Mouse (Mus musculus) spleen, postnatal 4 days (tissue): ENCODE data around the gene Wnt11.

Experiments used
- DNase-seq, 2 experiments: peaks; one replicate each; pipeline ENCODE4 v3.0.0; 2022; ENCODE audit warnings: low spot score in 2 of 2

The Wnt11 gene

DNA sequence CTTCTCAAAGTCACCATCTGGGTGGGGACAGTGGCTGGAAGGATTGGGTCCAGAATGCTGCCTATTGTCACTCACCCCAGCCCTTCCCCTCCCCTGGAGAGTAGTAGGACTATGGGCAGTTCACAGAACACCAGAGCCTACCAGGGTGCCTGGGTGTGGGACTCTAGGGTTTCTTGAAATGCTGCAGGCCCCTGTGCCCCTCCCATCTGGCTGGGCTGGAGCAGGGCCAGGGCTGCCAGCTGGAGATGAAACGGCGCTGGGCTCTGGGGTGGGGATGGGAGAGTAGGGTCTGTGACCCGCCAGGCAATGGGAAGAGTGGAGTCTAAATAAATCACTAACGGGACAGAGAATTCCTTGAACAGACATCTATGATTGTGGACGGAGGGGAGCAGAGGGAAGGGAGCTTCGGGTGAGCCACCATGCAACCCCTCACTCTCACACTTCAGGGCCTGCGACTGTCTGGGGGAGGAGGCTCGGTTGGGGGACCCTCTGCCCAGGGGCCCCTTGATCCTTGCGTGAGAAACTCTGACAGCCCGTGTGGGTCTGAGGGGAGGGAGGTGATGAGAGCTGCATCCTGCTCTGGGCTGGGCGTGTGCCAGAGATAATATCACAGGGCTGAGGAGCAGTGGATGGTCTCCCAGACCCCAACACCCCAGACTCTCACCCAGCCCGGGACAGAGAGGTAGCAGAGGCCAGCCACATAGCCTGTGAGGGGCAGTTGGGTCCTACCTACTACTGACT is 32.3 kb downstream of the Wnt11 start:
- no peak for DNase-seq

DNA sequence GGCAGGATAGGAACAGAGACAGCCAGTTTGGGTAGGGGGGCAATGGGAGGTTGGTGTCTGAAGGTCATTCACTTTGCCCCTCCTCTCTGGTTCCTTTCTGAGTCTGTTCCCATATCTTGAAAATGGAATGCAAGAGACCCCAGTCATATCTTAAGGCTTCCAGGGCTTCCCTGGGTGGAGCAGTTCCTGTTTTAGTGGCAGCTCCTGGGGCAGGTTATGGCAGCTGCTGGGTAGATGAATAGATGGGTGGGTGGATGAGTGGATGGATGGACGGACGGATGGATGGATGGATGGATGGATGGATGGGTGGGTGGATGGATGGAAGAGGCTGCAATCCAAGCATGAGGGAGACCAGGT is 32.9 kb downstream of the Wnt11 start:
- DNase-seq: no peak

DNA sequence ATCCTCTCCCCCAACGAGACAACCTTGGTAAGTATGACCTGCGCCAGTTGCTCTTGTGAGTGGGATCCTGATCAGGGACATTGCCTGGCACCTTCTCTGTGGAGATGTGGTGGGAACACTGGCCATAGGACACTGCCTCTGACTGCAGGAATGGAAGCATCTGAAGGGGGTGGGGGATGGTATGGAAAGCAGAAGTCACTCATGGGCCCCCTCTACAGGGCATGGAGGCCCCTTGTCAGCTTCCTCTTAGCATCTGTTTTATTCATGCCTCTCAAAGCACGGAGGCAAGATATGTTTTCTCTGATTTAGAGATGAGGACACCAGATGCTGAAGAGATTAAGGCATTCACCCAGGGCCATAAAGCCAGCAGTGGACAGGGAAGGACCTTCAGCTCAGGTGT is 34.2 kb downstream of the Wnt11 start:
- no peak for DNase-seq

DNA sequence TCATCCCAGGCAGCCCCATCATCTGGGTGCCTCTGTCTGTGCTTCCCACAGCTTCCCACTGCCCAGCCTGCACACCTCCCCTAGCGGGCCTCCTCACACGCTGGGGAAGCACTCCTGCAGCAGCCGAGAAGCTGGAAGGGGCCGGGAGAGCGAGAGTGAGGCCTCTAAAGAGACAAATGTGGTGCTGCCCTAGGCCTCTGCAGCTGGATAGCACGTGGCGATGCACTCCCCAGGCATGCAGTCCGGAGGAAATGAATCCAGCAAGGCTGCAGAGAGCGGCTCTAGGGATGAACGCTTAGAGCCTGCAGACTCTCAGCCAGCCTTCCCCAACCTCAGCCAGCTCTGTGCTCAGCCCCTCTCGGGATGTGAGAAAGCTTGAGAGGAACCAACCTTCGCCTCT is 35.9 kb downstream of the Wnt11 start:
- no peak for DNase-seq

DNA sequence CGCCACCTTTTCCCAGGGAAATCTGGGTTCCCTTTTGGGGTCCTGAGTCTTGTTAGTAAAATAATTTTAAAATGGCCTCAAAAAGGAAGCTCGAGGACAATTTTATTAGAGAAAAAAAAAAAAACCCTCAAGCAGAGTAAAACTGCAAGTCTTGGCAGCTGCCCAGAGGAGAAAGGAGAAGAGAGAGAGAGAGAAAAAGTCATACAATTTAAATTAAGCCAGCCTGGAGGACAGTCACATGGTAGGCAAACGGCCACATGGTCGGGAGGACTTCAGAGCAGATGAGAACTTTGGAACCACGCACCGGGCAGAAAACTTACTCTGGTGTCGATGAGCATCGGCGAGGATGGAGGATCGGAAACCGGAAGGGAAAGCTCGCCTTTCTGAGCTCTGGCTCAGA is 37.0 kb downstream of the Wnt11 start:
- no peak for DNase-seq

DNA sequence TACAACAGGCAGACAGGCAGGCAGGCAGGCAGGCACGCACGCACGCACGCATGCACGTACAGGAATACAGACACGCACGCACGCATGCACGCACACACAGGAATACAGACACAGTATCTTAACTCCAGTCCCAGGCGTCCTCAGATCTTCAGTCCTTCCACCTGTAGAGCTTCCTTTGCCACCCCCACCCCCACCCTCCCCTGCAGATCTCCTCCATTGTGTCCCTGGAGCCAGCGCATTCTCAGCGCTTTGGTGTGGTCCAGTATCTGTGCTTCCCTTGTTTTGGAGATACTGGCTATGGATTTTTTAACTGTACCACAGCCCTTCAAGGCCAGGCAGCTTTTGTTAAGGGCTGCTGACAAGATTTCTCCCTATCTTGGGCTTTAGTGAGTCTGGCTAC is 38.4 kb downstream of the Wnt11 start:
- DNase-seq: no peak

DNA sequence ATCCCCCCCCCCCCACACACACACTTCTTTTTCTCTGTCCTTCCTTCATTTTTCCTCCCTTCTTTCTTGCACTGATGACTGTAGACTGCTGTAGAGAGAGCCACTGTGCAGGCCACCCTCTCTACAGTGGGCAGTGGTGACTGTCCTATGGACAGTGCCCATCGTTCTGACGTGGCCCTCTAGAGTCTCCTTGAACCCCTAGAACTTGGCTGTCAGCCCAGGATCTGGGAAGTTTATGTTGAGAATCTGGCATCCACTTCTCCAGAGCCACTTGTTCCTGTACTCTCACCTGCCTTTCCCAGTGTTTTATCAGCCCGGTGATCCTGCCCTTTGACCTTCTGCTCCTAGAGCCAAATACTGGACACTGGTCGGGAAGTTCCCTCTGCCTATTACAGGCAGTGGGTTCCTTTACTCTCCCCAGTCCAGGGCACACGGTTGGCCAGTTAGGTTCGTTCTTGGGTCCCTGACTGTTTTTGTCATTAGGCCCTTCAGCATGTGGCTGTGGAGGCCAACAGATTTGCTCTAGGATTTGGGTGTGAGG is 39.6 kb downstream of the Wnt11 start:
- DNase-seq: no peak

DNA sequence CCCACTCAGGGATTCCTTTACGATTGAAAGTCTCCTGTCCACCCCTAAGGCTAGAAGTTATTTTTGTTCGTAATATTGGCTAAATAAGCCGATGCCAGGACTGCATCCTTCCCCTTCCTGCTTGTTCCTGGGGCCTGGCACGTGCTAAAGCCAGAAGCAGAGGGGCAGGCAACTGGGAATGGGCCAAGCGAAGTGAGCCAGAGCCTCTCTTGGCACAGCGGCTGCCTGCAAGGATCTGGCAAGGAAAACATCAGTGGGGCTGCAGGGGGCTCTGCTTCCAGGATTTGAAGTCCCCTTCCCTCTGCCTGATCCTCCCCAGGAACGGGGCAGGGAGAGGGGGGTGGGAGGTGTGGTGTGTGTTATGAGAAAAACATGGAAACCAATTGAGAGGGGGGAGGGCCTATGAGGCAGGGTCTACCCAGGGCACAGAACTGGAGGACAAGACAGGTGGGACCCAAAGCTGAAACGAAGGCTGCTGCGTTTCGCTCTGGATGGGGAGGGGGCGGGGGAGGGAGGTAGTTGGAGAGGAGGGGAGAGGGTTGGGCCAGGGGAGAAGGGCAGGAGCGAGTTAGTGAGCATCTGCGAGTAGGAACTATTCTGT is 40.6 kb downstream of the Wnt11 start:
- no peak for DNase-seq

DNA sequence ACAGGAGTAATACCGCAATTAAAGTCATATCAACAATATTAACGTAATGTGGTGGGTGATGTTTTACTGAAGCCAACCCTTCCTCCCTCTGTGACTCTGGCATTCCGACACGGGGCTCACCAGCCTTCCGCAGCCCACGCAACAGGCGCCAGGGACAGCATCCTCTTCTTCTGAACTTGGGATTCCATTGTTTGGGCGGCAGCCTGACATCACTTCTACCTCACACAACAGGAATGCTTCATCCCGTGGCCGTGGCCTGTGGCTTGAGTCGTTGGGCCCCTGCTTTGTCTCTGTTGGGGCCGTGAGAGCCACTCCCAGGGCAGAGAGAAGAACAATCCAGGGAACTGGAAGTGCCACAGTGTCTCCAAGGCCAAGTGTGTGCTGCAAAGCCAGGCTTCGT is 41.2 kb downstream of the Wnt11 start:
- DNase-seq: no peak

DNA sequence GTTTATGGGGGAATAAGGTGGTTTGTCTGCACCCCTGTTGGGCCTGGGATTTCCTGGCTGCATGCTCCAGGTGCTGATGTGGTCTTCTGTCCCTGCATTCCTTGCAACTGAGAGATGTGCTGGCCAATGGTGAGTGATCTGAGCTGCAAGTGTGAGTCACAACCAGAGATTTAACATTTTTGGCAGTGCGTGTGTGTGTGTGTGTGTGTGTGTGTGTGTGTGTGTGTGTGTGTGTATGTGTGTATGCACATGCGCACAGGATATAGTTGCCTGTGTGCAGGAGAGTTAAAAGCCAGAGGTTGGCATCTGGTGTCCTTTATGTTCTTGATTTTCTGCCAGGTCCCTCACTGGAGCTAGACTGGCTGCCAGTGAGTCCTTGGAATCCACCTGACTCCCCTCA is 44.3 kb downstream of the Wnt11 start:
- no peak for DNase-seq

DNA sequence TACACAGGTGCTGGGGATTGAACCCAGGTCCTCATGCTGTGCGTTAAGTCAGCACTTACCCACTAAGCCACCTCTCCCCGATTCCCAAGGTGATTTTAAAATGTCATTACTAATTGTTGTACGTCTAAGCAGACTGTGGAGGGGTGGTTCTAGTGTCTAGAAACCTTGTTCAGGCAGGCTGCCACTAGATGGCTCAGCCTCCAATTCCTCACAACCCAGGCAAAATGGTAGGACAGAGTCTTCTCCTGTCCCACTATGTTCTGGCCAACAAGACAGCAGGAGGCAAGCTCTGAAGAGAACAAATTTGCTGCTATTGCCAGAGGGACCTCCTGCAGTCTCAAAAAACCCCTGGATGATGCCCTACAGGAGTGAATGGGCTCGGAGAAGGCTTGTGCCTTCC is 47.0 kb downstream of the Wnt11 start:
- DNase-seq: no peak

DNA sequence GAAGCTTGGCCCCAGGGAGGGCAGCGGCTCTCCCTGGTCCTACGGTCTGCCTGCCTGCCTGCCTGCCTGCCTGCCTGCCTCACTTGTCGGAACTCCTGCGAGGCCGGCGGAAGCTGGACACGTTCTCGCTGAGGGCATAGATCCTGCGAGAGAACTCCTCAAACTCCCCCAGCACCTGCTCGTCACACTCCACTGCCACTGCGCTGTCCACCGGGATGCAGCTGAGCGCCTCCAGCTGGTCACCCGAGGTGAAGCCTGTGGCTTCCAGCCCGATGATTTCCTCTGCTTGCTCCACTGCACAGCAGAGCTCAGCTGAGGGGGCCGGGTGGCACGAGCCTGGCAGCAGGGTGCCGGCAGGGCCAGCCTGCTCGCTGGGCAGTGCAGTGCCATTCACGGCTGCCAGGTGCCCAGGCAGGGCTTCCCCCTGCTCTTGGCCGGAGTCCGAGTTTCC is 52.9 kb downstream of the Wnt11 start:
- peak in 1 of 2 experiments; percentile 25 for DNase-seq

DNA sequence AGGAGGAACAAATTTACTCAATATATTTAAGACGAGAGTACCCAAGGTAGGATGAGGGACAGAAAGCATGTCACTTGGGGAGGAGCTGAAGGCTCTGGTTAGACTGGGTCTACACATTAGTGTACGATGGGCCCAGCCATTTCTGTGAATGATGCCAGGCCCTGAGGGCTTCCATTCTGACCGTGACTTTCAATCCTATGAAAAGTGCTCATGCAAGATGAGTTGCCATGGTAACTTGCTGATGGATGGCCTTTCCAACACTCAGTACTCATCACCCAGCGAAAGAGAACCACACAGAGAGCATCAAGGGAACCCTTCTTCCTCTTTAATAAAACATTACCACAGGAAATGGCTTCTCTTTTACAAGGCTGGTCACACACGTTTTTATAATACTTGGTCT is 53.9 kb downstream of the Wnt11 start:
- DNase-seq: no peak

DNA sequence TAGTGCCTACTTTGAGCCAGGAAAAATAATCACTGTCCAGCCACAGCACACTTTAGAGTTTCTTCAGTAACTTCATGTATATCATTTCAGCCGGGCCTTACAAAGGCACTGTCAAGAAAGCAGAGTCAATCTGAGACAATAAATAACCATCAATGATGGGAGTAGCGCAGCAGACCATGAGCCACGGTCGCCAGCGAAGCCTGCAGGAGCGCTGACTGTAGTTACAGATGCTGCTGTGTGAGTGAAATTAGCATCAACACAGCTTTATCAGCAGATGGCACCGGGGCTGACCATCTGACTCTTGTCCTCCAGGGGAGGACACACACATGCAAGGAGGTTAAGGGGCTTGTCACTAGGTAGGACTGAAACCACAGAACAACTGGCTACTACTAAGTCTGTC is 54.3 kb downstream of the Wnt11 start:
- DNase-seq: no peak

DNA sequence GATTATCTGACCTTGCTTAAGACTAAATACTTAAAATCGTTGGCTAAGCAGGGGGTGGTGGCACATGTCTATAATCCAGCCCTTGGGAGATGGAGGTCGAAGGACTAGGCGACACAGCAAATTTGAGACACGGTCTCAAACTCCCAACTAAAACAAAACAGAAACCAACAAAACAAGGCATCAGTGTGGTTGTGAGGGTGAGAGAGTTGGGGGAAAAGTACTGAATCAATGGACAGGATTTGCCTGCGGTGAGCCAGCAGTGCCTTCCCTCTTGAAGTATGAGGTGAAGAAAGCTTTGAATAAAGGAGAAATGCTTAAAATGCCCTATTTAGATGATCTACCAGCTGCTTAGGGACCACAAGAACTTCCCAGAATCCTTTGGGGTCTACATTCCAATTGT is 58.2 kb downstream of the Wnt11 start:
- DNase-seq: no peak

DNA sequence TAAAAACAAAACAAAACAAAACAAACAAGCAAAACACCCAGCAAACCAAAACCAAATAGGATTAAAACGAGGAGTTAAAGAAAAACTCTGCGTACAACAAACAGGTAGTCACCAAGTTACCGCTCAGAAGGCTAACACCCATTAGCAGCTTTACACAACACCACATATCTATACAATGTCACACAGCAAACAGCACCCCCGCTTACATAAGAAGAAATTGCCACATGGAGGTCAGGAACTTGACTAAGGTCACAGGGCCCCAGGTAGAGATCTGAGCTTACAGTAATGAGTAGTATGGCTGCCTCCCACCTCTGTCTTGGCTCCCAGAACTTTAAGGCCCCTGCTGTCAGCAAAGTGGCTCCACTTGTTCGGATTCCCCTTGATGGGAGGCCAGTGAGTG is 59.4 kb downstream of the Wnt11 start:
- no peak for DNase-seq

DNA sequence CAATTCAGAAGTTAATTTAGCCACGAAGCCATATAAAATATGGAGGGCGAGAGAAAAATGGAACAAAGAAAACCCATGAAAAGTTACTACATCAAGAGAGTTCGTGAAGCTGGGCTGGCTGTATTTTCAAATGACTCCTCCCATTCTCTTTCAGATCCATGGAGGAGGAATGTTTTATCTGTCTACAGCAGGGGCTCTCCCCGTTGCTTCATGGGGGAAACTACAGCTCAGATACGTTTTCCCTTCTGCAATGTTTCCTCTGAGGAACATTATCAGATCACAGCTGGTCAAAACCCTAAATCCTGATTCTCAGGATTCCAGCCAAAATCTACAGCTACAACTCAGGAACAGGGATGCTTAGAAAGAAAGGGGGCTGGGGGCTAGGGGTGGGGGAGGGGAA is 59.9 kb downstream of the Wnt11 start:
- DNase-seq: no peak

DNA sequence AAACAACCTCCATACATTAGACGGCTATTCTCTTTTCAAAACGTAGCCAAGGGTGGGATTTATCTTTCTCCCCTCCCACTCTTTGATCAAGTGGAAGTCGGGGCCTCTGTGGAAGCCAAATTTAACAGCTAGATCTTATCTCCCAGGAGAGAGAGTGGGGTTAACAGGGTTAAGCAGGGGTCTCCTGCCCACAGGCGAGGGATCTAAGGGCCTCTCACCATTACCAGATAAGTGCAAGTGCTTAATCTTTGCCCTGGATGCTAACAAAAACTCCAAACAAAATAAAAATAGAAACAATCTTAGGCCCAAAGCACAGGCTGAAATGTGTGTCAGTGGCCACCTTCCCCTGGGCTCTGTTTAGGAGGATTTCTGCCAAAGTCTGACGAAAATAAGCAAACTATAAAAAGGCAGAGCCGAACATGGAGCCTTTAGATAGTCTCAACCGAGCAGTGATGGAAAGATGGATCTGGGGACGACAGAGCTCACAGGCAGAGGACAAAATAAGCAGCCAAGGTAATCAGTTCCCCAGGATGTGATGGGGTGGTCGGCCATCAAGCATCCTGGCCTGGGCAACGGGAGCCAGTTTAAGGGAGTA is 60.7 kb downstream of the Wnt11 start:
- no peak for DNase-seq

DNA sequence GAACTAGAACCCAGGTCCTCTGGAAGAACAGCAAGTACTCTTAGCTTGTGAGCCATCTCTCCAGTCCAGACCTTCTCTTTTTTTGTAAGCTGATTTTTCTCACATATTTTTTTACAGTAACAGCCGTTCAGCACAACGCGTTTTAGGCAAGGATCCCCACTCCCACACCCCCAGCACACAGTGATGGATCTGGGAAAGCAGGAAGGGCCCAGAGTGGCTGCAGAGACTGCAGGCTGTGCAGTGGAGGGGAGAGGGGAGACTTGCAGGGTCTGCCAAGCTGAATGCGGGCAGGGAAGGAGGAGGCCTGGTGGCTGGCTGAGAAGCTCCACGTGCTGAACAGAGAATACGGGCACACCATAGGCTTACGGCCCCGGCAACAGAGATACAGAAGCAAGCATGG is 62.4 kb downstream of the Wnt11 start:
- DNase-seq: no peak

DNA sequence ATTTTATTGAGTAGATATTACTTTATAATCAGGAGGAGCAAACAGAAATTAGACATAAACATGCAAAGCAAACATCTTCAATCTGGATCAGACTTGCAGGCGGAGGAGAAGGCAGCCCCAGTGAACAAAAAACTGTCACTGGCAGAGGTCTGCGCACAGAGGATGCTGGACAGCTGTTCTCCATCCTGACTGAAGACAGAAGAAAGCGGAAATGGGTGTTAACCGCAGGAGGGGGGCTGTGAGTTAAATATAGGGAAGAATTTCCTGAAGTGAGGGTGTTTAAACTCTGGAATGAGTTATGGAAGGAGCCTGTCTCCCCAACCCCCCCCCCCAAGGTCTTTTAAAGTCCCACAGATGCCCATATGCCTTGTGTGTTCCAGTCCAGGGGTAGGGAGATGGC is 64.9 kb downstream of the Wnt11 start:
- no peak for DNase-seq

DNA sequence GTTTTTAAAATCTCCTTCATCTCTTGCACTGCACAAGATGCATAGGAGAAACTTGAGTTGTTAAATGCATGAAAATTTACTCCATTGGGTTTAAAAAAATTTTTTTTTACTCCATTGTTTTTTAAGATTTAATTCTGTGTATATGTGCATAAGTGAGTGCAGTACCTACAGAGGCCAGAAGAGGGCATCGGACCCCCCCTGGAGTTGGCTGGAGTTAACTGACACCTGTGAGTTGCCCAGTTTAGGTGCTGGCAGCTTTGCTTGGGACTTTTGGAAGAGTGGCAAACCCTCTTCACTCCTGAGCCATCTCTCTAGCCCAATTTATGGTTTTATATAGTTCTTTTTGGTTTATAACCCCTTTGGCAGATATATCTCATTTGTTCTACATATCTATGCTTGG is 66.2 kb downstream of the Wnt11 start:
- DNase-seq: no peak

DNA sequence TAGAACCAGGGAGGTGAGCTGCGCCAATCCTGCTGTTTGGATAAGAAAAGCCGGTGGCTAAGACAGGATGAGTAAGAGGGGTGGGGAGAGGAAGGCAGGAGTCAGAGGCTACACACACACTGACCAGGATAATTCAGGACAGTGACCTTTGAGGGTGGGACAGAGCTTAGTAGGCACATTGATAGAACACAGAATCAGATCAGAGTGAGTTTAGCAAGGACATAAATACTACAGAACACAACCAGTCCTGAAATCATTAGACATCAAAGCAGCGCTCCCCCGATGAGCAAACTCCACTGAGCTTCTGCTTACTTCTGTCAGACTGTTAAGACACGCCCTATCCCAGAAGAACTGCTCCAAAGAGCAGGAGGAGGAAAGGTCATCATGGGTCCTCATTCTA is 69.0 kb downstream of the Wnt11 start:
- DNase-seq: no peak
